In genomic region chr6:100072261-100072968, GRCm38 (mm10) we compare ENCODE assay signal across 17 mouse cellular contexts.
DNase-seq lines count a peak whose midpoint lies in the region; ATAC-seq and TF ChIP-seq lines count a peak whose summit lies in the region.
"Had no signal": no experiment of that assay in that cellular context is flagged by ENCODE, and none has a peak within 500 bp of the region (broad histone marks: within the 10 kb centered on the region; RNA-seq: fewer than 3 reads in every experiment).

No protein-coding gene starts in this region.

- H3K27ac ChIP-seq in forebrain, embryonic 14.5 days (ENCODE audit: low read depth, low read length) = no peak overlapping the region
- H3K27ac ChIP-seq in forebrain, embryonic 15.5 days (replicated peaks) = no peak overlapping the region
- H3K27ac ChIP-seq in kidney, embryonic 16.5 days (ENCODE audit: low read length) = no peak overlapping the region
- H3K27ac ChIP-seq in midbrain, postnatal 0 days (ENCODE audit: low read depth, low read length) = no peak overlapping the region
- no peak overlapping the region for H3K27ac ChIP-seq in midbrain, embryonic 10.5 days (replicated peaks)
- H3K27ac ChIP-seq: forebrain, embryonic 13.5 days; heart, embryonic 10.5 days; liver, embryonic 15.5 days; midbrain, embryonic 12.5 days had no signal

- WGBS in forebrain, embryonic 14.5 days = 56% methylated on average over 6 of the region's 6 CpGs
- 46% methylated on average over 6 of the region's 6 CpGs for WGBS in forebrain, embryonic 15.5 days
- WGBS in kidney, embryonic 16.5 days = 60% methylated on average over 6 of the region's 6 CpGs
- 66% methylated on average over 6 of the region's 6 CpGs for WGBS in midbrain, postnatal 0 days
- WGBS in midbrain, embryonic 10.5 days = 78% methylated on average over 6 of the region's 6 CpGs

- ATAC-seq in forebrain, embryonic 14.5 days = no peak
- no peak for ATAC-seq in forebrain, embryonic 15.5 days (replicated peaks)
- no peak for ATAC-seq in kidney, embryonic 16.5 days (ENCODE audit: low FRiP score, low TSS enrichment)
- ATAC-seq in midbrain, postnatal 0 days (ENCODE audit: low FRiP score) = no peak
- ATAC-seq: activated CD4-positive, CD25-positive, alpha-beta regulatory T cell, adult 4 months; forebrain, embryonic 13.5 days had no signal

- TF ChIP-seq CTCF in midbrain, postnatal 0 days (IDR thresholded peaks at IDR 0.05) = no peak

- H3K9me3 ChIP-seq in forebrain, embryonic 14.5 days (replicated peaks; ENCODE audit: control insufficient read depth, low read length) = no peaks in the 10 kb centered on the region
- no peaks in the 10 kb centered on the region for H3K9me3 ChIP-seq in forebrain, embryonic 15.5 days
- H3K9me3 ChIP-seq in kidney, embryonic 16.5 days (ENCODE audit: low read length) = peaks cover 4% of the 10 kb centered on the region; the same call in 1 of the 2 replicates
- no peaks in the 10 kb centered on the region for H3K9me3 ChIP-seq in midbrain, postnatal 0 days (ENCODE audit: low read length)
- H3K9me3 ChIP-seq in midbrain, embryonic 10.5 days (replicated peaks) = peaks cover 4% of the 10 kb centered on the region; the same call in 1 of the 2 replicates
- H3K9me3 ChIP-seq: forebrain, embryonic 13.5 days; liver, embryonic 15.5 days; midbrain, embryonic 12.5 days had no signal

- peak; percentile 60 for DNase-seq in forebrain, embryonic 14.5 days (ENCODE audit: low spot score)
- peak; percentile 17 to 27 for DNase-seq in kidney, postnatal 36 days
- DNase-seq in midbrain, postnatal 0 days (ENCODE audit: low spot score) = peak; percentile 69
- DNase-seq in midbrain, embryonic 10.5 days (ENCODE audit: low spot score) = no peak
- peak; percentile 22 for DNase-seq in lung, postnatal 36 days
- DNase-seq in spleen, postnatal 4 days (ENCODE audit: low spot score in 2 of 2) = no peak
- DNase-seq: heart, postnatal 36 days; kidney, adult 18-20 months; right cerebral cortex, postnatal 4 days; thymus, postnatal 14 days had no signal

- no peak overlapping the region for H3K4me3 ChIP-seq in forebrain, embryonic 14.5 days (ENCODE audit: low read depth, low read length)
- H3K4me3 ChIP-seq in forebrain, embryonic 15.5 days = no peak overlapping the region
- no peak overlapping the region for H3K4me3 ChIP-seq in kidney, embryonic 16.5 days (ENCODE audit: low read length)
- no peak overlapping the region for H3K4me3 ChIP-seq in midbrain, postnatal 0 days (ENCODE audit: low read depth, low read length)
- no peak overlapping the region for H3K4me3 ChIP-seq in midbrain, embryonic 10.5 days
- H3K4me3 ChIP-seq: forebrain, embryonic 13.5 days; heart, embryonic 10.5 days; liver, embryonic 15.5 days; midbrain, embryonic 12.5 days had no signal

- H3K4me2 ChIP-seq in forebrain, embryonic 14.5 days (ENCODE audit: low read length) = no peak overlapping the region
- no peak overlapping the region for H3K4me2 ChIP-seq in forebrain, embryonic 15.5 days (replicated peaks)
- H3K4me2 ChIP-seq in kidney, embryonic 16.5 days (replicated peaks; ENCODE audit: low read depth, low read length) = no peak overlapping the region
- no peak overlapping the region for H3K4me2 ChIP-seq in midbrain, postnatal 0 days (ENCODE audit: low read depth, low read length, poor library complexity, severe bottlenecking)
- H3K4me2 ChIP-seq: forebrain, embryonic 13.5 days; liver, embryonic 15.5 days; midbrain, embryonic 12.5 days had no signal

- H3K36me3 ChIP-seq in forebrain, embryonic 14.5 days (ENCODE audit: control insufficient read depth, insufficient read depth, low read length) = no peaks in the 10 kb centered on the region
- no peaks in the 10 kb centered on the region for H3K36me3 ChIP-seq in forebrain, embryonic 15.5 days
- H3K36me3 ChIP-seq in kidney, embryonic 16.5 days (ENCODE audit: insufficient read depth, low read length) = no peaks in the 10 kb centered on the region
- no peaks in the 10 kb centered on the region for H3K36me3 ChIP-seq in midbrain, postnatal 0 days (ENCODE audit: insufficient read depth, low read length)
- no peaks in the 10 kb centered on the region for H3K36me3 ChIP-seq in midbrain, embryonic 10.5 days
- H3K36me3 ChIP-seq: heart, embryonic 10.5 days; liver, embryonic 15.5 days; midbrain, embryonic 12.5 days had no signal

- no peaks in the 10 kb centered on the region for H3K27me3 ChIP-seq in forebrain, embryonic 14.5 days (replicated peaks; ENCODE audit: control insufficient read depth, insufficient read depth, low read length)
- H3K27me3 ChIP-seq in forebrain, embryonic 15.5 days = no peaks in the 10 kb centered on the region
- 0 out of 2 replicates have a peak, but pooled peaks cover 9% of the 10 kb centered on the region for H3K27me3 ChIP-seq in kidney, embryonic 16.5 days (ENCODE audit: insufficient read depth, low read length)
- H3K27me3 ChIP-seq in midbrain, postnatal 0 days (ENCODE audit: insufficient read depth, low read length) = 0 out of 2 replicates have a peak, but pooled peaks cover 5% of the 10 kb centered on the region
- H3K27me3 ChIP-seq in midbrain, embryonic 10.5 days (ENCODE audit: low read depth, poor library complexity, severe bottlenecking) = peaks cover 11% of the 10 kb centered on the region
- H3K27me3 ChIP-seq: forebrain, embryonic 13.5 days; liver, embryonic 15.5 days had no signal

- peaks cover 11% of the 10 kb centered on the region; the same call in 1 of the 2 replicates for H3K4me1 ChIP-seq in forebrain, embryonic 14.5 days (ENCODE audit: control insufficient read depth, insufficient read depth, low read length)
- peaks cover 15% of the 10 kb centered on the region for H3K4me1 ChIP-seq in forebrain, embryonic 15.5 days
- H3K4me1 ChIP-seq in kidney, embryonic 16.5 days (ENCODE audit: insufficient read depth, low read length) = peaks cover 11% of the 10 kb centered on the region
- no peaks in the 10 kb centered on the region; the same call in 1 of the 2 replicates for H3K4me1 ChIP-seq in midbrain, postnatal 0 days (ENCODE audit: insufficient read depth, low read length)
- H3K4me1 ChIP-seq in midbrain, embryonic 10.5 days = peaks cover 11% of the 10 kb centered on the region
- H3K4me1 ChIP-seq: liver, embryonic 15.5 days had no signal

- H3K9ac ChIP-seq in forebrain, embryonic 14.5 days (ENCODE audit: low read length) = no peak overlapping the region
- no peak overlapping the region for H3K9ac ChIP-seq in forebrain, embryonic 15.5 days (replicated peaks)
- no peak overlapping the region for H3K9ac ChIP-seq in kidney, embryonic 16.5 days (replicated peaks; ENCODE audit: low read length)
- H3K9ac ChIP-seq in midbrain, postnatal 0 days (replicated peaks; ENCODE audit: low read length, poor library complexity, severe bottlenecking) = no peak overlapping the region
- H3K9ac ChIP-seq: forebrain, embryonic 13.5 days; liver, embryonic 15.5 days; midbrain, embryonic 12.5 days had no signal

Comparison
In these comparisons a context has a peak if more than half of its experiments do, and no peak if none do; other contexts are left out.
1. DNase-seq: peak in forebrain, embryonic 14.5 days (single experiment), kidney, postnatal 36 days (2 of 2), midbrain, postnatal 0 days (single experiment) and lung, postnatal 36 days (single experiment); none in midbrain, embryonic 10.5 days (single experiment) and spleen, postnatal 4 days (0 of 2).